Mouse (Mus musculus): Measurements from ENCODE around the gene Bmp6.
A peak's percentile ranks its signal among the peaks of the same experiment; 100 is the strongest.

Gene Bmp6

DNA sequence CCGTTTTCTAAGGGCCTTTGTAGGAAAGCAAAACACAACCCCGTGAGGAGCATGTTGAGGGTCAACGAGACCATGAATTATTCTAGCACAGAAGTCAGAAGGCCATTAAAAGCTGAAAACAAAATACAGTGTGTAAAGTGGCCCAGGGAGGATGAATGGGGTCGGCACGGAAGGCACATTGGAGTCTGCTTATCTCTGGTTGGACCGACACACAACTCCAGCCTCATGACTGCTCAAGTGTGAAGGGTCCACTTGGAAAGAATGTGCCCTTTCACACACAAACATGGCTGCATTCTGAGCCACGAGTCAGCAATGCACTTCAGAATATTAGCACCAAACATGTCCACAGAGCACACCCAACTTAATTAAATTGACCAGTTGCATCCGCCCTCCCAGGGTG, 84.8 kb downstream of the Bmp6 start:
- DNase-seq (ENCODE audit: low read depth, low spot score) = peak; percentile 32

DNA sequence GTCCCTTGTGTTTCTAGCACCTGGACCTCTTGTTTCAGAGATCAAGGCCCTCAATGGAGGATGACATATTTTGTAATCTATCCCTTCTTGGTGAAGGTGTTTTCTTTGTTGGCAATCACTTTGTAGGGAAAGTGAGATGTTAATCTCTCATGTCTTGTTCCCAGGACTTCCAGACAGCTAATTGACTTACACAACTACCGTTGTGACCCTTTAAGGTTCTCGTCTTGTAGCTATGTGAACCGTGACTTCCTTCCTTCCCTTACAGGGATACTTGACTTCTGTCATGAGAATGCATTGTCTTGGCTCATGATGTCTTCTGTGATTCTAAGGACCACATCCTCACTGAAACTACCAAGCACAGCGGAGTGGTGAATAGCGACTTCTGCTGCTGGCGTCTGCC, 85.2 kb downstream of the Bmp6 start:
- DNase-seq (ENCODE audit: low read depth, low spot score) = no peak

DNA sequence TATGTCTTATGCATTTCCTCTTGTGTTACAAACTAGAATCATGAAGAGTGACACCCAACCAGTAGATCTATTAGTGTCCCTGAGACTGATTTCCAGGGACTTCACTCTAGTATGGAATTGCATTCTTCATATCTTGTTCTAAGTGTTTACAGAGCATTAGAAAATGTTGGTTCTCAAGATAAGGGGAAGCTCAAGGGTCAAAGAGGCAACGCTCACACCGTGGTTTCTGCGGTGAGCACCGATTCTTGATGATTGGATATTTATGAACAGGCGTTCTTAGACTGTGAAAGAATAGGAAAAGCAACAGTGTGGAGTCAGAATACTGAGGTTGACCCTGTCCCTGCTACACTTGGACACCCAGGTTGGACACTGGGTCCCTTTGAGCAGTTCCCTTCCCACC, 89.9 kb downstream of the Bmp6 start:
- DNase-seq (ENCODE audit: low read depth, low spot score) = no peak

DNA sequence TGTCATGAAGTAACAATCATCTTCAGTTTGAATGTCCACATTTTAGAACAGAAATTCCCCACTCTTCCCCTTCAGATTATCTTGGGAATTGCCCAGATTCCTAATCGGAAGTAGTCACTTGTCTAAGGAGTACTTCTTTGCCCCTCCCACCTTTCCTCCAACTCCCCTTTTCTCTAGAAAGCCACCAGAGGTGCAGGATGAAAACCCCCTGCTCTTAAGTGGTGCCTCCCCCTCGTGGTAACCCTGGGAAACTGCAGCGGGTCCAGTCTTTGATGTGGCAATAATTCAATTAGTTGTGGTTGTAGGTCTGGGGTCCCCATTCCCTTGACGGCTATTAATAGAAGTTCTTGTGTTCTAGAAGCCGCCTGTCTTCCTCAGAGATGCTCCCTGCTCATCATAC, 93.0 kb downstream of the Bmp6 start:
- DNase-seq (ENCODE audit: low read depth, low spot score) = peak; percentile 47

DNA sequence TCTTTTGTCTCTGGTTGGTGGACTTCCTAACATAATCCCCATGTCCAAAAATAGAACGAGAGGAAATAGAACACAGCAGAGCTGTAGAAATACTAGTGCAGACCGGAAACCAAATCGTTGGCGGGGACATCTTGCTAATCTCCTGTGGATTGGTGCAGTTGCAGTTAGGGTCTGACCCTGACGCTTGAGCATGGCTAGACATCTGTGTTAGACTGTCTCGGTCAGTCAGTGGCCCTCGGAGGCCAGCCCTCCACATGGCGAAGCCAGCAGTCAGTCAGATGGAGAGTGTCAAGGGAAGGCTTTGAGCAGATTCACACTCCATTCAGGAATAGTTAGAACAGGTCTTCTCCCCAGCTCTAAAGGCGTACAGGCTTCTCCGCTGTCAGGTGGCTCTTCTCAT, 95.3 kb downstream of the Bmp6 start:
- no peak for DNase-seq (ENCODE audit: low read depth, low spot score)

DNA sequence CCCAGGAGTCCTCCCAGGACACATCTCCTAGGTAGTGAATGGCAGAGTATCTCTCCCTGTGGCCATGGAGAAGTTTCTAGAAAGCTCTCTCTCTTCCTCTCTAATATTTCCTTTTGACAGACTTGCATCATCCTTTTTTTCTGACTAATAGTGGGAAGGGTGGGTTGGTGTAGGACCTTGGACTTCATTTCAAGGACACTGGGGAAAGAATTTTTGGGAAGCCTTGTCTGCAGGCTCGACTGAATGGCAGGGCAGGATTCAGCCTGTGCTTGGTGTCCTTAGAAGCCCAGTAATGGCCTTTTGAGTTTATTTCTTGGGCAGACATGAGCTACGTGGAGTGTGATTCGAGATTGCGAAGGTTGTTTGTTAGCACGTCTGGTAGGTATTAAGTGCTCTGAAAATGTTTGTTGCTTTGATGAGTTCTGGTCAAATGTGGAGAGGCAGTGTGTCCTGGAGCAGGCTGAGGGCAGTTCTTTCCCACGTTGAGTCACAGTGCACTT, 103.7 kb downstream of the Bmp6 start:
- no peak for DNase-seq (ENCODE audit: low read depth, low spot score)

DNA sequence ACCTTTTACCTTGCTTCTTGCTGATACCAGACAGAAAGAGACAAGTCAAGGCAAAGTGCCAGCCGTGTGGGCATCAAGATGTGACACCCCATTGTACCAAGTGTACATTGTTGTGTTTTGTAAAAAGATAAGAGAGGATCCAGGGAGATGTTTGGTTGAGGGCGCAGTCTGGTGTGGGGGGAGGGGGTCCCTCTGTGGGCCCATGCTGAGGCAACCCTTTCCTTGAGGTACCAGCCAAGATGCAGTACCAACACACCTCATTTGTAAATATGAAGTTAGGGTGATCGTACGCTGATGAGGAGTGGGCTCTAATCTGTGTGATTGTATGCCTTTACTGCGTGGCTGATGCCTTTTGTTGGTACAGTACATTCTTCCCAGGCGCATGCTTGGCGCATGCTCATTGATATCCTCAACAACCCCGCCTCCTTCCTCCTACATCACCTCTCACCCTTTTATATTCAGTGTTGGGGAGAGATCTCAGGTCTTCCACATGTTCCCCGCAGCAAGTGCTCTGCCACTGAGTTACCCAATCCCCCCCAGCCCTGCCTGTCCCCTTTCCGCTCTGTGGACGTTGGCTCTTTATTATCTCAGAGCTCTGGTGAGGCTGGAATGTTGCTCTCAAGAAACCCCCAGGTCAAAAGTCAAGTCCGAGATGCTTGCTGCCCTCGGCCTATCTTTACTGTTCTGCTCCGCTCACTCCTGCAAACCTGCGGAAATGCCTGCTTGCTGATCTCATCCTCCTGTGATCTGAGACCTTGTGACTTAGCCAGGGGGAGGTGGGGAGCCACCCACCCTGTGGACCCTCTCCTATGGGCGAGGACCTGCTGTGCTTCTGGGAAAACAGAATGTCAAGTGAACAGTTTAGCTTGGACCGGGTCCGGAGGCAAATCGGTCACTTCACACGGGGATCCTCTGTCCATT, 105.4 kb downstream of the Bmp6 start:
- no peak for DNase-seq (ENCODE audit: low read depth, low spot score)

DNA sequence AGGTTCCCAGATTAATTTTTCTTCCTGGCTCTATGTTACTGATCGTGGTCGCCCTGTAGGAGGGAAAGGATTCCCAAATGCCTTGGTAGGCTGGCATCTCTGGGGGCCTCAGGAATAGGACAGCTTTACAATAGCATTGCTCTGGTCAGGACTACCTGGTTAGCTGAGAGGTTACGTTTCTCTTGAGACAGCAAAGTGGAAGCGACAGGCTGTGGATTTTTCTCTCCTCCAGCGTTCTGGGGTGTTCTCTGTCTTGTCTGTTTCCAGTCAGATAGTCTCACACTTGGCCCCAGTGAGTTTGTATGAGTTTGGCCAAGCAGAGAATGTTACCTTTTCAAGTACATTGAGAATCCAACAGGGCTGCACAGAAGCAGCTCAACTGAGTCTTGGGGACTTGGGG, 106.5 kb downstream of the Bmp6 start:
- DNase-seq (ENCODE audit: low read depth, low spot score) = no peak

DNA sequence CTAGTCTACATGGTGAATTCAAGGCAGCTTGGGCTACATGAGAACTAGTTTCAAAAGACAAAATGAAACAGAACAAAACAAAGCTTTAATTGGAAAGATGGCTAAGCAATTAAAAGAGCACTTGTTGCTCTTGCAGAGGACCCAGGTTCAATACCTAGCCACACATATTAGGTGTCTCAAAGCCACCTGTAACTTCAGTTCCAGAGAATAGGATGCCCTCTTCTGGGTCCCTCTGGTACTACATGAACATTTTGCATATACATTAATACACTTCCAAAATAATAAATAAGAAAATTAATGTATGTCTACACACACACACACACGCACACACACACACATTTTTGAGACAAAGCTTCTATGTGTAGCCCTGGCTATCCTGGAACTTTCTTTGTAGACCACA, 118.5 kb downstream of the Bmp6 start:
- DNase-seq (ENCODE audit: low read depth, low spot score) = no peak

DNA sequence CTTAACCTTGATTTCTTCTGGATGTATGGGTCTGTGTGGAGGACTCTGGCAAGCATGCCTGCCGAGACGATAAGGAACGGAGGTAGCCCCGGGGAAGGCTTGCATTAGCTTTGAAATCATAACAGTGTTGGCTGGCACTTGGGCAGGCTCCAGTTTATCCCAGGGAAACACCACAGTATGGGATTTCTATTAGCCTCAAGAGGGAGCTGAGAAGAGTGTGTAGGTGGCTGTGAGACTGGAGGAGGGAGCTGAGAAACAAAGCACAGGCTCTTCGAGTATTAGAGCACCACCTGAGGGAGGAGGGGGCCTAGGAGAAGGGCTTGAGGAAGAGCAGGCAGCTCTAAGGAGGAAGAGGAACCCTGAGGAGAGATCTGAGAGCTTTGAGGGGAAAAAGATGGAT, 126.0 kb downstream of the Bmp6 start:
- no peak for DNase-seq (ENCODE audit: low read depth, low spot score)

DNA sequence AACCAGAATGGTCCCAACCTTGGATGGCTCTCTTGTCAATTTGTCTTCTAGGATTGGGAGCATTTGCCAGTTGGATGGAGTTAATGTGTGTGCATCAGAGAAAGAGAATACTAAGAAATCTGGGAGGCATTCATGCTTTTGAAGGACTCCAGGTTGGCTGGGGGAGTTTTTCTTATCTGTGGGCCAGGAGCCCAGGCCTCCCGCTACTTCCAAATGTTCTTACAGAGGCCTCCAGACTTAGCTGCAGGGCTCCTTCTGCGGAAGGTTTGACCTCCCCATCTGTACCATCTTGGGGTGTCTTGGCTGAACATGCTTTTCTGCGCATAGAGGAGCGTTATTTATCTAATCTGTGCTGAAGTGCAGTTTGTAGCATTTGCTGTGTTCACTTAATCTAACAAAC, 127.7 kb downstream of the Bmp6 start:
- DNase-seq (ENCODE audit: low read depth, low spot score) = no peak

DNA sequence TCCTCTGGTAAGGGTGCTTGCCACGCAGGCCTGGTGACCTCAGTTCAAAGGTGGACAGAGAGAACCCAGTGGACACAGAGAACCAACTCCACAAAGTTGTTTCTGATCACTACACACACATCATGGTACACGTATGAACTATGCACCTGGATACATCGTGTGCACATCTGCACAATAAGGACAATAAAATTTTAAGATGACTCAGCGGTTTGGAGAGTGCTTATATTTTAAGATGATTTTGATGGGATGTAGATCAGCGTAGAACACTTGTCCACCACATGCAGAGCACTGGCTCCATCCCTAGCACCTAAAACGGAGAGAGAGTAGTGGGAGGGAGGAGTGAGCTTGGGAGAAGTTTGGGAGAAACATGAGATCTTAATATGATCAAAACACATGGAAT, 128.6 kb downstream of the Bmp6 start:
- no peak for DNase-seq (ENCODE audit: low read depth, low spot score)

DNA sequence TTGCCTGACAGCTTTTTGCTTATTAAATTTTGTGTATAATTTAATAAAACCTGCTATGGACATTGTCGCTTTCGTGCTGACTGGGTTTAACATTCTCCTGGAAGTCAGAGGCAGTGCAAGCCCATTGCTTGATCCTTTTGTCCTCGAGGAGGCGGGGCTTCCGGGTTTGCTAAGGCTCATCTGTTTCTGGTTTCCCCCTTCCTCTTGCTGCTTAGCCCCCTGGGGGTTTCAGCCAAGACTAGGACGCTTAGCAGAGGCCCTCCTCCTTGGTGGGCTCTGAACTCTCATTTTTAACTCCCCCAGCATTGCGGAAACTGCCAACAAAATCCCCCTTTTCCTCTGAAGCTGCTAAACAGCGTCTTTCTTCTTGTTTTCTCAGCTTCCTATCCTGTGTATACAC, 132.0 kb downstream of the Bmp6 start:
- peak; percentile 56 for DNase-seq (ENCODE audit: low read depth, low spot score)

DNA sequence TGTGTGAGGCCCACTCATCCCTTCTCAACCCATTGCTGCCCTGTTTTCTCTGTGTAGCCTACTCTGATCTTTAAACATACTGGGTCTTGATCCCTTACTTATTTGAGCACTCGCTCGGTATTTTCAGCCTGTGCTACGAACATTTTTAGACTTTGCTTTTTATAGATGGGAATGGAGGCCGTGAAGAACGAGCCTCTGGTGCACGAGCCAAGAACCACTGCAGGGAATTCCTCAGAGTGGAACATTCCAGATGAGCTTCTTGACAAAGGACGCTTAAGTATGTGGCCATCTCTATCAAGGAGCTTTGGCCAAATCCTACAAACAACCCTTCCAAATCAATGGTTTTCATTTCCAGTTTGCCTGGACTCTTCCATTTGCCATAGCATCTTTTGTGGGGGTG, 136.1 kb downstream of the Bmp6 start:
- no peak for DNase-seq (ENCODE audit: low read depth, low spot score)

DNA sequence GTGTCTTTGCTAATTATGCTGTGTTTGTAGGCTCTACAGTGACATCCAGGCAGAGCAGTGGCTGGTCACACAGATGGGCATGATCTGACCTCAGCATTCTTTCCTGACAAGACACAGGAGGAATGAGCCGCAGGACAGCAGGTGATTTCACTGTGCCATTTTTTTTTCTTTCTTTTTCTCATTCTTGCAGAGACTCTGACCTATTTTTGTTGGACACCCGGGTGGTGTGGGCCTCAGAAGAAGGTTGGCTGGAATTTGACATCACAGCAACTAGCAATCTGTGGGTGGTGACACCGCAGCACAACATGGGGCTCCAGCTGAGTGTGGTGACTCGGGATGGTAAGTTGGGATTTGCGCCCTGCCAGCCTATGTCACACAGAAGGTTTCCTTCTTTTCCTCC, 139.8 kb downstream of the Bmp6 start:
- no peak for DNase-seq (ENCODE audit: low read depth, low spot score)

DNA sequence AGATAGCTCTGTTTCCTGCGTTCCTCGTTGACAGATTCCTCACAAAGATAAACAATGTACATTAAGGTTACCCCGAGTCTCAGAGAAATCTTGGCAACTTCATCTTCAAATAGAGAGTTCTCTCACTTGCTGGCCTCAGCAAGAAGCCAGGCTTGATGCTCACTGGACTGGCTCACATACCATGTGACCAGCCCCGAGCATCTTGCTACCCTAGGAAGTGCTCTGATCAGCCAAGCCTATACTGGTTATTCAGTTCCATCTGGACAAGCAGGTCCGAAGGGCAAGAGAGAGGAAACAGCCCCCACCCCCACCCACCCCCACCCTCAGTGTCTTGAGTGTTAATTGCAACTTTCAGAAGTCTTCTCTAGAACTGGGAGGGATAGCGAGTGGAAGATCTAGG, 141.9 kb downstream of the Bmp6 start:
- no peak for DNase-seq (ENCODE audit: low read depth, low spot score)

DNA sequence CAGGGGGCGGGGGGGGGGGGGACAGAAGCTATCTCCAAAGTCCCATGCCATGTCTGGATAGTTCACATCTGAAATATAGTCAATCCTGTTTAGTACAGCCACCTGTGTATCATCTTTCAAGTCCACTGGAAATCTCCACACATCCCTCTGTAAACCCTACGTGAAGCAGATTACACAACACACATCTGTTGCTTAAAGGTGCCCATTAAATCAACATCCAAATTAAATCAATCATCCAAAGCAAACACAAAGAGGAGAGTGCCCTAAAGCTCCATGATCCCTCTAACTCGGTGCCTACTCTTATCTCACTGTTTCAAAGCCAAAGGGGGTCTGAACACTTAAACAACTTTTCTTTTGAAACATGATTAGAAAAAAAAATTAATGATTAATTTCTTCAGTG, 151.8 kb downstream of the Bmp6 start:
- no peak for DNase-seq (ENCODE audit: low read depth, low spot score)

DNA sequence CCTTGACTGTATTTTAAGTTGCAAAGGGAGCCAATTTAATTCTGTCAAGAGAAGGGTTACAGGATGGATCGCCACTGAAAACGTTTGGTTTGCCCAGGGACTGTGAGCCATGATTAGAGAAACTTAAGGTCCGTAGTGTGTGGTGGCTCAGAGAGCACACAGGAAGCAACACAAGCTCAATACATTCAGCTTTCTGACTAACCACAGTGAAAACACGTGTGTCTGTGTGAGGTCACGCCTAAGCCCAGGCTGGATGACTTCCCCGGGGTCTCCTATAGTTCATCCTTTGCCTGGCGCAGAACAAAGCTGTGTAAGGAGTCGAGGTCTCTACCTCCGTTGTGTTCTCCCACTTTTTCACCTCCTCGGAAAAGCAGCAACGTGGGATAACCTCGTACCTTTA, 156.4 kb downstream of the Bmp6 start:
- DNase-seq (ENCODE audit: low read depth, low spot score) = no peak

DNA sequence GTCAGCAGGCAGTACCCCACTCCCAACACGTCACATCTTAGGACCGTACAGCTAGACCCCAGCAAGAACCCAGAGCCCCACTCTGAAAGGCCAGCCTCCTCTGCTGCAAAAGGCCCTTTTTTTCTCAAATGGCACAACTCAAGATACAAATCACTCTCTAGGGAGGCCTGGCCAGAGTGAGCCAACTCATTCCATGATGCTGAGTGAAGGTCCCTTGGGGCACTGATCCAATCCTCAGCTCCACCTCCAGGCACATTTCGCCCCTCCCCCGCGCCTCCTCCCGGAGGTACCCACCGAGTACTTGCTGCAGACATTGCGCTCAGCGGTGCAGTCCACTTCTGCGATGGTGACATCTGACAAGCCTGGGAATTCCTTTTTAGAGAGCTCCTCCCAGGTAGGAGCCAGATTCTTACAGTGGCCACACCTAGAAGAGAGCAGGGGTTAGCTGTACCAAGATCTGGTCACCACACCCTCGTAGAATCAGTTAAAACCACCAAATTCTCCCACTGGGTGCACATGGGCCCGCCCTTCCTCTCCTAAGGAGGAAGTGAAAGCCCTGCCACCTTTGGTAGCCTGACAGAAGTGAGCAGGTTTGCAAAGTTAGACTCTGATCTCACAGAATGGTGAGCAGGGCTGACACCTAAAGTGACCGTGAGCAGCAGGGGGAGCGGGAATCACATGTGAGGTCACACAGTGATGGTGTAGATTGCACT, 158.4 kb downstream of the Bmp6 start:
- peak; percentile 24 for DNase-seq (ENCODE audit: low read depth, low spot score)

DNA sequence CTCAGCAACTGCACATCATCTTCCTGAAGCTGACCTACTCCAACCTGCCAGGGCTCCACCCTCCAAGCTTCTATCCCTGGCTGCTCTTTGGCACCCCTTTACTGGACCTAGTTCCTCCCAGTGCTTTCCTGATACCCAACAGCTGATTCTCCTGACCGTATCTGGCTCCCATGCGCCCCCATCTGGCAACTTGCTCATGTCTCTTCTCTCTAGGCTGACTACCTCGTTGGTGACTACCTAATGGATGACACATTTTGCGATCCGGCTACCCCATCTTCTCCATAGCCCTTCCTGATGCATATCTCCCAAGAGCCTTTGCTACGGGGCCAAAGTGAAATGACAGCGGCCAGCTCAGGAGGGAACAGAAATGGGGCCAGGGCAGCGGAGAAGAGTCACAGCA, 161.4 kb downstream of the Bmp6 start:
- peak; percentile 17 for DNase-seq (ENCODE audit: low read depth, low spot score)

DNA sequence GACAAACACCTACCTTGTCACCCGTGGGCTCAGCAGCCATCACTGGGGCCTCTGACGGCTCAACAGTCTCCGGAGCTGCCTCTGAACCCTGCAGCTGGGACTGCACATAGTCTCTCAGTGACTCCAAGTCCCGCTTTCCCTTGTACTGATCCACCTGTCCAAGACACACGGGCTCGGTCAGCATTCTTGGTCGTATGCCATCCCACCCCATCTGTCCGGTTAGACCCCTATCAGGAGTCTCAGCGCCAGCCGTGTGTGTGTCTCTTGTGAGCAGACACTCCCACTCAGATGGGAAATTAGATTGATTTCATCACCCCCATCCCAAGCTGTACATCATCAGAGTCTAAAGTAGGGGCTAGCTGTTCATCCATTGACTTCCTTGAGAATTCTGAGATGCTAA, 162.0 kb downstream of the Bmp6 start:
- no peak for DNase-seq (ENCODE audit: low read depth, low spot score)

DNA sequence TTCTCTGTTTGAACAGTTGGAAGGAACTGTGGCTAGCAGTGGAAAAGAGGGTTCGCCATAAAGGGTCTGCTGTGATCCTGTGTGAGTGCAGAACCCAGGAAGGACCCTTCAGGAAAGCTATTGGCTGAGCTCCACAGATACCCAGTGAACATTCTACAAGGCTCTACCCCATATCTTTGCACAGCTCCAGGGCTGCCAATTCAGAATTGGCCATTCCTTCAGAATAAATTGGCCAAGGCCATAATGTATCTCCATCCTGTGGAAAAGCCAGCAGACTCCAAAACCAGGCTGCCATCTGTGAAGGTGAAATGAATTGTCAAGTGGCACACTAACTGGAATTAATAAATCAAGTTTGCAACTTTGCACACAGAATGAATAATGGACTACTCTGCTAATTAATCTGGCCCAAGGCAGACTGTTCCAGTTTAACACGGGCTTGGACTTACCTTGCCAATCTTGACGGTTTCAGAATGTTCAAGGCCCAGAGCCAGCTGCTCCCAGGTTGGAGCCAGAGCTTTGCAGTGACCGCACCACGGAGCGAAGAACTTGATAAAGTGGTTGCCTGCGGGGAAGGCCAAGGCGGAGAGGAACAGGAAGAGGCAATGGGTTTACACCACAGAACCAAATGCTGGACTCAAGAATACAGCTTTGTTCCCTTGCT, 164.9 kb downstream of the Bmp6 start:
- DNase-seq (ENCODE audit: low read depth, low spot score) = no peak
